Mouse (Mus musculus) megakaryocyte-erythroid progenitor cell, adult 5 weeks (primary cell): Measurements from ENCODE around the gene Slc38a6. TPM values are rescaled to one million over a fixed set of nuclear protein-coding genes. Genes with fewer than 3 reads are reported as not detected.

Experiments used
- polyA plus RNA-seq: library from polyadenylated mRNA; stranded (reverse); fragments of >175 nt; gene quantifications from 2 replicates; pipeline ENCODE4 v1.2.3, GENCODE M21; 2012

Slc38a6 gene
- 1.1 and 2.5 TPM in 2 replicates for polyA plus RNA-seq

GRCm38 (mm10) chr12:73286287-73287092 is at the start of gene Slc38a6, which contains the start of gene Trmt5:
Slc38a6 (plus strand) TSS chr12:73286779.
Trmt5 (minus strand) TSS chr12:73286710.

Other genes starting within 250 kb of the Slc38a6 start
- gene Six1, start 232.9 kb upstream of the Slc38a6 start, polyA plus RNA-seq = 2.0 and 2.6 TPM in 2 replicates
- gene Six4, start 173.3 kb upstream of the Slc38a6 start, polyA plus RNA-seq = 0.26 and 0.30 TPM in 2 replicates
- gene Mnat1, start 163.1 kb upstream of the Slc38a6 start, polyA plus RNA-seq = 2.1 and 2.7 TPM in 2 replicates
- 0.83 and 0.95 TPM in 2 replicates for gene Trmt5, start 69 bp upstream of the Slc38a6 start, polyA plus RNA-seq